Mouse (Mus musculus) olfactory bulb, adult 2 months (tissue): ENCODE measurements around the gene Gnmt.

ENCODE experiments used
- CTCF ChIP-seq: fragments of 200-500 bp; IDR thresholded peaks from 2 replicates; pipeline ENCODE4 v1.5.1; 2012; ENCODE audit warnings: low read depth, mild to moderate bottlenecking, low read length, moderate library complexity; ENCODE audit not compliant: insufficient read depth
- POLR2A ChIP-seq: fragments of 200-500 bp; IDR thresholded peaks from 2 replicates; pipeline ENCODE4 v1.6.1; 2012; ENCODE audit warnings: mild to moderate bottlenecking, low read depth, low read length, moderate library complexity; ENCODE audit not compliant: insufficient read depth

GRCm38 (mm10) chr17:46747234-46747633, 18.3 kb upstream of the Gnmt start:
- no peak for TF ChIP-seq CTCF
- no peak for TF ChIP-seq POLR2A
